Mouse (Mus musculus) forebrain, embryonic 14.5 days (tissue): ENCODE measurements around the gene Adora1. TPM values are rescaled to one million over a fixed set of nuclear protein-coding genes. Genes with fewer than 3 reads are reported as not detected.
"Not testable (repeated sequence)": the region's sequence is repeated elsewhere in the genome, so short reads cannot be mapped to it uniquely, and the experiment has no call there.

ENCODE experiments used
- ATAC-seq: fragments of 200-750 bp; cut with Nextera tagmentation; 2 replicates; pipeline ENCODE4 v1.8.0; 2017; ENCODE audit warnings: mild to moderate bottlenecking, moderate library complexity
- DNase-seq: peaks from one replicate; pipeline ENCODE4 v3.0.0-alpha.2; 2015; ENCODE audit warnings: low spot score
- H3K27ac ChIP-seq: fragments of 300-500 bp; sonication (generic); 2 replicates; pipeline ENCODE4 v1.5.1; 2014; ENCODE audit warnings: low read depth, mild to moderate bottlenecking, control low read depth, low read length, moderate library complexity
- H3K27me3 ChIP-seq: fragments of 300-500 bp; sonication (generic); replicated peaks from 2 replicates; pipeline ENCODE4 v1.6.1; 2014; ENCODE audit warnings: low read length, control low read depth, mixed read lengths; ENCODE audit not compliant: control insufficient read depth, insufficient read depth
- H3K36me3 ChIP-seq: fragments of 300-500 bp; sonication (generic); 2 replicates; pipeline ENCODE4 v1.6.1; 2014; ENCODE audit warnings: low read length, control low read depth; ENCODE audit not compliant: control insufficient read depth, insufficient read depth
- H3K4me1 ChIP-seq: fragments of 300-500 bp; sonication (generic); 2 replicates; pipeline ENCODE4 v1.6.1; 2014; ENCODE audit warnings: antibody characterized with exemption, low read length, control low read depth; ENCODE audit not compliant: control insufficient read depth, insufficient read depth
- H3K4me2 ChIP-seq: fragments of 300-500 bp; sonication (generic); 2 replicates; pipeline ENCODE4 v1.6.1; 2014; ENCODE audit warnings: mild to moderate bottlenecking, control low read depth, low read length
- H3K4me3 ChIP-seq: fragments of 300-500 bp; sonication (generic); 2 replicates; pipeline ENCODE4 v1.5.1; 2014; ENCODE audit warnings: low read depth, low read length, control low read depth
- H3K9ac ChIP-seq: fragments of 300-500 bp; sonication (generic); 2 replicates; pipeline ENCODE4 v1.6.1; 2014; ENCODE audit warnings: mild to moderate bottlenecking, low read length, control low read depth, moderate library complexity
- H3K9me3 ChIP-seq: fragments of 300-500 bp; sonication (generic); replicated peaks from 2 replicates; pipeline ENCODE4 v1.6.1; 2016; ENCODE audit warnings: low read length, control low read depth, mixed read lengths; ENCODE audit not compliant: control insufficient read depth
- WGBS: fragments of 180-500 bp; shearing (Covaris S2); extraction: QIAGEN DNeasy Blood & Tissue Kit; methylation state at CpG from one replicate; pipeline ENCODE4 v1.1.7; 2014; 5-methylcytosine and 5-hydroxymethylcytosine counted together
- polyA plus RNA-seq: library from polyadenylated mRNA; unstranded; fragments of >200 nt; fragmentation: Nextera tagmentation; extraction: Ambion mirVana; gene quantifications from 2 replicates; pipeline ENCODE4 v1.2.1, GENCODE M21; 2014

The Adora1 gene
- polyA plus RNA-seq, 1 experiment from 2014 or later = 5.4 TPM

DNA sequence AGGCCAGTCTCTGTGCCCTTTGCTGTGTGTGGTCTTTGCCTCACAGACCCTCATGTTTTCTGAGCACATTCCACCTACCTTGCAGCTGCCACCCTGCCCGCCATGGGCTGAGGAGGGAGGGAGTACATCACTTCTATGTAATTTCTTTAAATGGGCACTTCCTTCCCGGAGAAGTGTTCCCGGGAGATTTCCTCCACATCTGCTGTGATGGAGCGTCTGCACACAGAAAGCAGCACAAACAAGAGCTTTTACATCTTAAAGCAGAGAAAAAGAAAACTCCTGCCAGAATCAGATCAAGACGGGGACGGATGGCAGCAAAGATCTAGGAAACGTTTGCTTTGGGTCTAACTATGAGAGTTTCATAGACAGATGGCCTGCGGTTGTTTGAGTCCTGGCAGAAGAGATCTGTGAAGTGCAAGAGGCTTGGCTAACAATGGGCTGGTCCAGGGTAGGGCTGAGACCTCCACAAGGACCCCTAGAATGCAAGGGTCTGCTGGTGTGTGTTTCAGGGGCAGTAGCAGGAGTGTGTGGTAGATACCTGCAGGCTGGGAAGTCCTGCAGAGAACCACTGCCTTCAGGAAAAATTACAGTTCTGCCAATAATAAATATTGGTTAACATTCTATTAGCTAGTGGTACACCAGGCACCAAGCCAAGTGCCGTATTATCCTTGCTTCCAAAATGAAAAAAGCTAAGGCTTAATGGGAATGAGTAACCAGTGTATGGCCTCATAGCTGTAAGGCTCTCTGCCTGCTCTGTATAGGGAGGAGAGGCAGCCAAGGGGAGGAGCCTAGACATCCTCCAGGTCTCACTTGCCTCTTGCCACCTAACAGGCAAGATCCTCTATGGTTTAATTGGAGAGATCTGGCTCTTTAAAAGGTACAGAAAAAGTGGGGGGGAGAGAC, 38.5 kb upstream of the Adora1 start:
- WGBS = 52% methylated on average over 9 of the region's 9 CpGs
- Histone ChIP-seq H3K4me1 (peaks cover 7% of the 10 kb centered on the region), H3K27ac (peak overlapping the region; percentile 66; the same call in 1 of the 2 replicates), H3K4me2 (no peak overlapping the region), H3K36me3 (no peaks in the 10 kb centered on the region), H3K9ac (no peak overlapping the region), H3K9me3 (no peaks in the 10 kb centered on the region), H3K27me3 (no peaks in the 10 kb centered on the region), H3K4me3 (no peak overlapping the region)
- 0 out of 2 replicates have a peak, but pooled peaks have one; percentile 65 for ATAC-seq
- DNase-seq = peak; percentile 43

DNA sequence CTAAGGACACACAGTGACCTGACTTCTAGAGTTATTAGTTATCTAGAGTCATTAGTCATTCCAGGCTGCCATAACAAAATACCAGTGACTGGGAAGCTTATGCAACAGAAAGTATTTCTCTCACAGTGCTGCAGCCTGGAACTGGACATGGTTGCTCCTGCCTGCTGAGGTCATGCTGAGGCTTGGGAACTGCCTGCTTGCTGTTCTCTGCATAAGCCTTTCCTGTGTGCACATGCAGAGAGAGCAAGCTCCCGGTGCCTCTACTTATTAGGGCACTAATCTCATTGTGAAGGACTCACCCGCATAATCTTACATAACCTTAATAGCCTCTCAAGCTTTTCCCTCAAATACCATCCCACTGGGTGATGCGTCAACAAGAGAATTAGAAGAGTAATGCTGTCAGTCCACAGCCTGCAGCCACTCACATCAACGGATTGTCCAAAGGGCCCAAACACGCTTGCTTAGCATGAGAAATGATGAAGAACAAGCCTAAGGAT, 37.6 kb upstream of the Adora1 start:
- WGBS = 46% methylated on average over 5 of the region's 5 CpGs
- no peak overlapping the region for H3K4me2 ChIP-seq
- no peaks in the 10 kb centered on the region for H3K9me3 ChIP-seq
- no peak overlapping the region for H3K9ac ChIP-seq
- H3K27me3 ChIP-seq = no peaks in the 10 kb centered on the region
- no peak for ATAC-seq
- H3K36me3 ChIP-seq = no peaks in the 10 kb centered on the region
- no peak for DNase-seq
- no peak overlapping the region for H3K27ac ChIP-seq
- no peak overlapping the region for H3K4me3 ChIP-seq
- H3K4me1 ChIP-seq = peaks cover 7% of the 10 kb centered on the region

DNA sequence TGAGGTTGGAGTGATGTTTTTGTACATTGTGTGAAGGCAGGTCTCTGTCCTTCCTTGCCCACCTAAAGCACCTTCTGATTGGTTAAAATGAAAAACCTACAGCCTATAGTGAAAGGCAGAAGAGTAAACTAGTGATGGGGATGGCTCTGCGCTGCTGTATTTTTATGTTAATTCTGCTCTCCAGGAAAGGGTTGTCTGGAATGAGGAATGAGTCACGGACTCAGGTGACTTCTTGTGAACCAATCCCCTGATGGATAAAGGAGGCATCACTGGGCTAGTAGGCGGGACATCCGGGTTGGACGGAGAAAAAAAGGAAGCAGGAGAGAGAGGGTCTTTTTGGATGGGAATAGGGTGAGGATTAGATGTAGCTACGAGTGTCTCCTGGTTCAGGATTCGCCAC, 34.8 kb upstream of the Adora1 start:
- H3K9me3 ChIP-seq = no peaks in the 10 kb centered on the region
- ATAC-seq (no peak), DNase-seq (no peak)
- no peaks in the 10 kb centered on the region for H3K27me3 ChIP-seq
- H3K4me2 ChIP-seq = no peak overlapping the region
- H3K9ac ChIP-seq = no peak overlapping the region
- no peak overlapping the region for H3K27ac ChIP-seq
- no peaks in the 10 kb centered on the region for H3K36me3 ChIP-seq
- 74% methylated on average over 7 of the region's 7 CpGs for WGBS
- H3K4me3 ChIP-seq = no peak overlapping the region
- peaks cover 4% of the 10 kb centered on the region for H3K4me1 ChIP-seq

DNA sequence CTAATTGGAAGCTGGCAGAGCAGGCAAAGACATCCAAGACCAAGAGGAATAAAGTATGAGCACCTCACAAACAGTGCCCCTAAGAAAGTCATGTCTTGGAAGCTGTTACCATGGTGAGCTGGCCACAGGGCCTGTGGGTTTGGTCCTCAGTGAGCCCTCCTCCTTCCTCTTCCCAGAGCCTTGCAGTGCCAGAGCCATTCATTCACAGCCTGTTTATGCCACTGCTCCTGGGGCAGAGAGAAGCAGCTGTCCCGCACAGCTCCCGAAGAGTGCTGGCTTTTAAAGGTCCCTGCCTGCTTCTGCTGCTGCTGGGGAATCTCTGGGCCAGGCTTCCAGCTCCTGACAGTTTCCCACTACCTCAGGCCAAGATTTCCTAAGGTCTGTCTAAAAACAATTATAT, 30.6 kb upstream of the Adora1 start:
- no peak overlapping the region for H3K27ac ChIP-seq
- H3K36me3 ChIP-seq = no peaks in the 10 kb centered on the region
- no peak overlapping the region for H3K9ac ChIP-seq
- ATAC-seq = 0 out of 2 replicates have a peak, but pooled peaks have one; percentile 44
- no peaks in the 10 kb centered on the region for H3K4me1 ChIP-seq
- WGBS = 25% methylated on average over 2 of the region's 2 CpGs
- no peaks in the 10 kb centered on the region for H3K9me3 ChIP-seq
- no peaks in the 10 kb centered on the region for H3K27me3 ChIP-seq
- peak; percentile 45 for DNase-seq
- no peak overlapping the region for H3K4me3 ChIP-seq
- H3K4me2 ChIP-seq = no peak overlapping the region

GRCm38 (mm10) chr1:134264341-134264740, 29.1 kb upstream of the Adora1 start:
- Histone ChIP-seq H3K36me3 (no peaks in the 10 kb centered on the region), H3K4me1 (no peaks in the 10 kb centered on the region), H3K4me2 (no peak overlapping the region), H3K9me3 (0 out of 2 replicates have a peak, but pooled peaks cover 3% of the 10 kb centered on the region), H3K27me3 (no peaks in the 10 kb centered on the region), H3K4me3 (no peak overlapping the region), H3K9ac (no peak overlapping the region), H3K27ac (no peak overlapping the region)
- 90% methylated on average over 6 of the region's 6 CpGs for WGBS
- ATAC-seq (no peak), DNase-seq (no peak)

GRCm38 (mm10) chr1:134249681-134250080, 14.4 kb upstream of the Adora1 start:
- not testable (repeated sequence) for H3K4me3 ChIP-seq, H3K27ac ChIP-seq, H3K36me3 ChIP-seq, H3K27me3 ChIP-seq, H3K9me3 ChIP-seq, ATAC-seq, H3K4me2 ChIP-seq, H3K9ac ChIP-seq, H3K4me1 ChIP-seq
- DNase-seq = peak; percentile 68
- WGBS = 48% methylated on average over 1 of the region's 1 CpGs

GRCm38 (mm10) chr1:134246590-134246989, 11.4 kb upstream of the Adora1 start:
- Histone ChIP-seq H3K4me2 (no peak overlapping the region), H3K27me3 (no peaks in the 10 kb centered on the region), H3K9ac (no peak overlapping the region), H3K36me3 (no peaks in the 10 kb centered on the region), H3K4me1 (no peaks in the 10 kb centered on the region), H3K9me3 (no peaks in the 10 kb centered on the region), H3K27ac (no peak overlapping the region), H3K4me3 (no peak overlapping the region)
- 59% methylated on average over 4 of the region's 4 CpGs for WGBS
- no peak for ATAC-seq
- peak; percentile 26 for DNase-seq

DNA sequence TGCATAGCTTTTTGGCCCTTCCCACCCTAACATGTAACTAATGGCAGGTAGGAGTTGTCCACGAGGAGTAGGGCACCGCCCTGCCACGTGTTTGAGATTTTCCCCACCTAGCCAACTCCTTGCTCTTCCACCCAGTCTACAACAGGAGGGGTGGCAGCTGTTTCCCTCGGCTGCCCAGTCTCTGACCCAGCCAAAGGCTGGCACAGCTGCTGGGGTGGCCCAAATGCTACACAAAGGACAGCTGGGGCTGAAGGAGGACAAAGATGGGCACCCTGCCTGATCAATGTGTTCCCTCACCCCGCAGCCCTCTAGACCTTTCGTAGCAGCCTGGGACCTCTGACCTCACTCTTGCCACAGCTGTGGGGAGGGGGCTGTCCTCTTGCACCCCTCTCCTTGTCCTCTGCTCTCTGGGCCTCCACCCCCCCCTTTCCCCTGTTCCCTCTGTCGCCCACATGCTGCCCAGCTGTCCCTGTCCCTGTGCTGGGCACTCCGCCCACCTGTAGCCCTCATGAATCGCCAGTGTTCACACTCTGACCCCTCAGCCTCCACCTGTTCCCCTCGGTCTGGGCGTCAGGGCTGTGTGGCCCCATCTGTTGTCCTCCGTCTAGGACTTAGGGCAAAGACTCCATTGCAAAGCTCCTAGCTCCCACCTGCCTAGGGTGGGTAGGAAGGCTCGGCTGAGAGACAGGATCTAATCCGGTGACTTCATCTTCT, 9.9 kb upstream of the Adora1 start:
- H3K27ac ChIP-seq = no peak overlapping the region
- no peaks in the 10 kb centered on the region for H3K9me3 ChIP-seq
- H3K27me3 ChIP-seq = no peaks in the 10 kb centered on the region
- H3K36me3 ChIP-seq = no peaks in the 10 kb centered on the region
- H3K4me2 ChIP-seq = no peak overlapping the region
- DNase-seq (no peak), ATAC-seq (no peak)
- 84% methylated on average over 14 of the region's 14 CpGs for whole genome bisulfite sequencing
- no peaks in the 10 kb centered on the region for H3K4me1 ChIP-seq
- no peak overlapping the region for H3K4me3 ChIP-seq
- H3K9ac ChIP-seq = no peak overlapping the region
